In the genomic region with DNA sequence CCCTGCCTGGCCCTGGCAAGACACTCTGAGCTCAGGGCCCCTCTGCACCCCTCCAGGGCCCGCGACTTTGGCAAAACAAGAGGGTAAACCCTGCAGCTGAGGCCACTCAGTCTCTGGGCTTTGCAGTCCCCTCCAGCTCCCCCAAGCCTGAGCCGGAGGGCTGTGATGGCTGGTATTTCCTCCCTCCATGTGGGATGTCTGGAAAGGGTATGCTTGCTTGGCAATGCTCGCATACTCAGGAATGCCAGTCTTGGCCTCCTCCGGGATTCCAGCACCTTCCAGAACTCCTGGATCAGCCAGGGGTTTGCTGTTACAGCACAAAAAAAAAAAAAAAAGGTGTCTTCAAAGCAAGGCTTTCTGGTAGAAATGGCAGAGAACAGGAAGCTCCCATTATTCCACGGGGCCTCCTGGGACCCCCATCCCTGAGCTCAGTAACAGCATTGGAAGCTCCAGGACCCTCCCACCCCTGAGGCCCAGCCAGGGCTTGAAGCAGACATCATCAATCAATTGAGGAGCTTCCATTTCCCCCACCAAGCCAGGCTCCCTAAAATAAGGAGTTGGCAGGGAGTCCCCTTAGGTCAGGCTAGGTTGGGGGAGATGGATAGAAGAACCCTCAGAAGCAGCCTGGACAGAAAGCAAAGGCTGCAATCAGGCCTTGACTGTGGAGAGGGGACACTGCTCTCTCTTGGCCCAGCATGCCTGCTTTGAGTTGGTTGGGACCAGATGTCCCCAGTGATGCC, we compare ENCODE assay signal across 27 mouse cellular contexts. TPM values are rescaled to one million over a fixed set of nuclear protein-coding genes. Genes with fewer than 3 reads are reported as not detected.
DNase-seq lines count a peak whose midpoint lies in the region; ATAC-seq and TF ChIP-seq lines count a peak whose summit lies in the region.
"Had no signal": no experiment of that assay in that cellular context is flagged by ENCODE, and none has a peak within 500 bp of the region (broad histone marks: within the 10 kb centered on the region; RNA-seq: fewer than 3 reads in every experiment).

No protein-coding gene starts in this region.

- no peak for DNase-seq in heart, embryonic 10.5 days (ENCODE audit: low spot score)
- DNase-seq in heart, adult 2 months, result no peak
- peak; percentile 21 for DNase-seq in kidney, postnatal 14 days
- DNase-seq in kidney, postnatal 36 days, result no peak
- no peak for DNase-seq in neural tube, embryonic 10.5 days (ENCODE audit: extremely low spot score, low spot score)
- DNase-seq in lung, postnatal 25 days (ENCODE audit: low spot score), result peak; percentile 24
- DNase-seq: adrenal gland, postnatal 25 days; cerebellum, adult 11 months; cerebellum, postnatal 10 days; gastrocnemius, adult 2 months; heart, postnatal 14 days; midbrain, embryonic 14.5 days; right cerebral cortex, postnatal 25 days had no signal

- 66% methylated on average over 6 of the region's 6 CpGs for WGBS in heart, embryonic 10.5 days
- WGBS in heart, adult 2 months, result 52% methylated on average over 6 of the region's 6 CpGs
- 74% methylated on average over 6 of the region's 6 CpGs for whole genome bisulfite sequencing in neural tube, embryonic 12.5 days
- WGBS in forebrain, embryonic 16.5 days, result 78% methylated on average over 6 of the region's 6 CpGs

- no peak overlapping the region for H3K9ac ChIP-seq in heart, adult 2 months (ENCODE audit: low read depth, low read length)
- 0 out of 2 replicates have a peak overlapping the region, but pooled peaks have one; percentile 13 for H3K9ac ChIP-seq in neural tube, embryonic 12.5 days
- no peak overlapping the region for H3K9ac ChIP-seq in forebrain, embryonic 16.5 days (replicated peaks; ENCODE audit: low read depth, low read length)
- H3K9ac ChIP-seq: embryonic facial prominence, embryonic 15.5 days; hindbrain, embryonic 12.5 days; limb, embryonic 12.5 days; liver, embryonic 15.5 days; neural tube, embryonic 15.5 days; stomach, embryonic 15.5 days had no signal

- H3K9me3 ChIP-seq in heart, embryonic 10.5 days, result no peaks in the 10 kb centered on the region
- H3K9me3 ChIP-seq in neural tube, embryonic 12.5 days, result no peaks in the 10 kb centered on the region
- H3K9me3 ChIP-seq in forebrain, embryonic 16.5 days (ENCODE audit: control insufficient read depth, low read length), result no peaks in the 10 kb centered on the region
- H3K9me3 ChIP-seq: embryonic facial prominence, embryonic 15.5 days; forebrain, embryonic 10.5 days; hindbrain, embryonic 12.5 days; limb, embryonic 12.5 days; liver, embryonic 15.5 days; megakaryocyte, embryonic 14.5 days; neural tube, embryonic 15.5 days; stomach, embryonic 15.5 days had no signal

- H3K36me3 ChIP-seq in heart, embryonic 10.5 days, result no peaks in the 10 kb centered on the region
- no peaks in the 10 kb centered on the region for H3K36me3 ChIP-seq in heart, adult 2 months (ENCODE audit: control insufficient read depth, insufficient read depth, low read length)
- H3K36me3 ChIP-seq in neural tube, embryonic 12.5 days, result no peaks in the 10 kb centered on the region
- no peaks in the 10 kb centered on the region for H3K36me3 ChIP-seq in forebrain, embryonic 16.5 days (ENCODE audit: control insufficient read depth, insufficient read depth)
- H3K36me3 ChIP-seq: embryonic facial prominence, embryonic 15.5 days; forebrain, embryonic 10.5 days; G1E; hindbrain, embryonic 12.5 days; limb, embryonic 12.5 days; liver, embryonic 15.5 days; neural tube, embryonic 15.5 days; stomach, embryonic 15.5 days had no signal

- intact Hi-C loops in heart, adult 2 months (cut with DNase I), result no loop called here

- no peak for TF ChIP-seq EP300 in heart, adult 2 months (IDR thresholded peaks at IDR 0.05; ENCODE audit: insufficient read depth, low read depth, low read length)

- 0 out of 2 replicates have a peak overlapping the region, but pooled peaks have one; percentile 48 for H3K27ac ChIP-seq in heart, embryonic 10.5 days
- H3K27ac ChIP-seq in heart, adult 2 months, result no peak overlapping the region
- no peak overlapping the region for H3K27ac ChIP-seq in neural tube, embryonic 12.5 days
- no peak overlapping the region for H3K27ac ChIP-seq in forebrain, embryonic 16.5 days (ENCODE audit: low read length)
- H3K27ac ChIP-seq: embryonic facial prominence, embryonic 15.5 days; forebrain, embryonic 10.5 days; gastrocnemius, adult 2 months; hindbrain, embryonic 12.5 days; limb, embryonic 12.5 days; liver, embryonic 15.5 days; neural tube, embryonic 15.5 days; stomach, embryonic 15.5 days had no signal

- no peak for TF ChIP-seq CTCF in heart, adult 2 months (IDR thresholded peaks at IDR 0.05)

- no peak for ATAC-seq in neural tube, embryonic 12.5 days (ENCODE audit: low FRiP score, low read depth)
- ATAC-seq in forebrain, embryonic 16.5 days, result no peak

- H3K79me2 ChIP-seq in heart, adult 2 months (replicated peaks; ENCODE audit: control insufficient read depth, insufficient read depth, low read length), result no peaks in the 10 kb centered on the region

- no peak overlapping the region for H3K4me3 ChIP-seq in heart, embryonic 10.5 days
- H3K4me3 ChIP-seq in heart, adult 2 months, result no peak overlapping the region
- no peak overlapping the region for H3K4me3 ChIP-seq in neural tube, embryonic 12.5 days
- no peak overlapping the region for H3K4me3 ChIP-seq in forebrain, embryonic 16.5 days (replicated peaks; ENCODE audit: low read length)
- H3K4me3 ChIP-seq: embryonic facial prominence, embryonic 15.5 days; forebrain, embryonic 10.5 days; gastrocnemius, adult 2 months; hindbrain, embryonic 12.5 days; limb, embryonic 12.5 days; liver, embryonic 15.5 days; megakaryocyte, embryonic 14.5 days; neural tube, embryonic 15.5 days; stomach, embryonic 15.5 days had no signal

- no peak for TF ChIP-seq POLR2A in heart, adult 2 months (IDR thresholded peaks at IDR 0.05; ENCODE audit: insufficient read depth, low read depth, low read length)

- peaks cover 29% of the 10 kb centered on the region for H3K27me3 ChIP-seq in heart, embryonic 10.5 days (ENCODE audit: insufficient read depth, poor library complexity, severe bottlenecking)
- H3K27me3 ChIP-seq in heart, adult 2 months (ENCODE audit: control insufficient read depth, insufficient read depth, low read length), result no peaks in the 10 kb centered on the region; the same call in 1 of the 2 replicates
- H3K27me3 ChIP-seq in neural tube, embryonic 12.5 days (replicated peaks), result 0 out of 2 replicates have a peak, but pooled peaks cover 3% of the 10 kb centered on the region
- no peaks in the 10 kb centered on the region for H3K27me3 ChIP-seq in forebrain, embryonic 16.5 days (replicated peaks; ENCODE audit: control insufficient read depth, insufficient read depth, low read length)
- H3K27me3 ChIP-seq: liver, embryonic 15.5 days; neural tube, embryonic 15.5 days; stomach, embryonic 15.5 days had no signal

- H3K4me2 ChIP-seq in neural tube, embryonic 12.5 days (replicated peaks), result no peak overlapping the region
- no peak overlapping the region for H3K4me2 ChIP-seq in forebrain, embryonic 16.5 days (ENCODE audit: low read length)
- H3K4me2 ChIP-seq: embryonic facial prominence, embryonic 15.5 days; hindbrain, embryonic 12.5 days; limb, embryonic 12.5 days; liver, embryonic 15.5 days; neural tube, embryonic 15.5 days; stomach, embryonic 15.5 days had no signal

- H3K4me1 ChIP-seq in heart, embryonic 10.5 days, result peaks cover 9% of the 10 kb centered on the region; the same call in 1 of the 2 replicates
- no peaks in the 10 kb centered on the region for H3K4me1 ChIP-seq in heart, adult 2 months (ENCODE audit: control insufficient read depth, insufficient read depth, low read length)
- H3K4me1 ChIP-seq in neural tube, embryonic 12.5 days, result no peaks in the 10 kb centered on the region
- no peaks in the 10 kb centered on the region for H3K4me1 ChIP-seq in forebrain, embryonic 16.5 days (replicated peaks; ENCODE audit: control insufficient read depth, insufficient read depth, low read length)
- H3K4me1 ChIP-seq: liver, embryonic 15.5 days; megakaryocyte, embryonic 14.5 days had no signal

RNA-seq across cellular contexts. Expression of gene 1700018B08Rik, which starts 17.1 kb away (rescaled TPM):
- polyA plus RNA-seq in heart, embryonic 10.5 days (2016; fragmentation: Nextera tagmentation; extraction: Ambion mirVana), result not detected in 2 replicates
- not detected for total RNA-seq in heart, adult 2 months (2021)
- polyA plus RNA-seq in heart, adult 2 months (2012; rRNA removed), result 0.41 TPM in 1 of 2 replicates, not detected in the other
- polyA plus RNA-seq in neural tube, embryonic 12.5 days (2016; fragmentation: Nextera tagmentation; extraction: Ambion mirVana), result not detected in 2 replicates
- polyA plus RNA-seq in forebrain, embryonic 16.5 days (2015; fragmentation: Nextera tagmentation; extraction: Ambion mirVana), result not detected in 2 replicates
- total RNA-seq: adrenal gland, postnatal 25 days; G1E; gastrocnemius, adult 2 months; granulocyte monocyte progenitor cell, adult 5-6 weeks; heart, postnatal 14 days; layer of hippocampus, postnatal 14 days had no signal
- polyA plus RNA-seq: embryonic facial prominence, embryonic 15.5 days; forebrain, embryonic 10.5 days; G1E; hindbrain, embryonic 12.5 days; large intestine, adult 2 months; limb, embryonic 12.5 days; liver, embryonic 15.5 days; neural tube, embryonic 15.5 days; stomach, embryonic 15.5 days had no signal

RNA-seq across cellular contexts. Expression of gene Fbxo31, which starts 51.6 kb away (rescaled TPM):
- 10.9 and 17.0 TPM in 2 replicates for polyA plus RNA-seq in heart, embryonic 10.5 days (2016; fragmentation: Nextera tagmentation; extraction: Ambion mirVana)
- total RNA-seq in heart, adult 2 months (2021), result 100 to 1,000 TPM in 1 of 2 experiments, 10 to 100 TPM in 1; 96.7 to 124 TPM
- 74.4 and 106 TPM in 2 replicates for polyA plus RNA-seq in heart, adult 2 months (2012; rRNA removed)
- polyA plus RNA-seq in neural tube, embryonic 12.5 days (2016; fragmentation: Nextera tagmentation; extraction: Ambion mirVana), result 29.8 and 31.1 TPM in 2 replicates
- 33.8 and 35.9 TPM in 2 replicates for polyA plus RNA-seq in forebrain, embryonic 16.5 days (2015; fragmentation: Nextera tagmentation; extraction: Ambion mirVana)

Comparison
In these comparisons a context has a peak if more than half of its experiments do, and no peak if none do; other contexts are left out.
1. DNase-seq: peak in kidney, postnatal 14 days (single experiment) and lung, postnatal 25 days (single experiment); none in heart, embryonic 10.5 days (single experiment), heart, adult 2 months (0 of 2), kidney, postnatal 36 days (0 of 2) and neural tube, embryonic 10.5 days (single experiment).